Mouse (Mus musculus) kidney, adult 10 weeks (tissue): ENCODE data around the gene Gm12355. TPM values are rescaled to one million over a fixed set of nuclear protein-coding genes. Genes with fewer than 3 reads are reported as not detected.

ENCODE experiments used
- polyA plus RNA-seq: library from polyadenylated mRNA; stranded (reverse); fragments of 350-450 nt; fragmentation: Illumina TruSeq; extraction: RNeasy Lipid Tissue Mini Kit (QIAGEN cat#74804); gene quantifications from one replicate; pipeline ENCODE4 v1.2.3, GENCODE M21; 2014; ENCODE audit warnings: low read depth, low replicate concordance

Gm12355 gene
- not detected for polyA plus RNA-seq

GRCm38 (mm10) chr11:98625611-98626410, at the start of gene Gm12355, which contains the start of gene Gsdma3:
Gene Gm12355 (minus strand): TSS chr11:98625661.
Gene Gsdma3 (plus strand): TSS chr11:98626360.

DNA sequence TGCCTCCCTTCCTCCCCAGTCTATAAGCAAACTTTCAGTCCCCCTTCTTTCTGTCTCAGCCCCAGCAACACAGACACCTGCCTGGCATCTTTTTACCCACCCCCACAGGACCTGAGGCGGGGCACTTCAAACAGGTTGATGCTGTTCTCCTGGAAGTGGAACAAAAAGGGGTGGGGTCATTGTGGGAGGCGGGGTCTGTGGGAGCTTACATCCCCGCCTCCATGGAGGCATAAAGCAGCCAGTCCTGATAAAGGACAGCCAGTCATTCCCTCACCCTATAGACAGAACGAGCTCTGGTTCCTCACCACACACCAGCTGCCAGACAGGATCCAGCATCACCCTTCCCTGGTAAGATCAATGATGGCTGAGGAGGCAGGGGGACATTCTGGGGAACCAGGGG, 38.6 kb upstream of the Gm12355 start, which contains the start of gene Gsdma:
Gsdma (plus strand) TSS at position 261 of the 400 bp plus-strand sequence.

DNA sequence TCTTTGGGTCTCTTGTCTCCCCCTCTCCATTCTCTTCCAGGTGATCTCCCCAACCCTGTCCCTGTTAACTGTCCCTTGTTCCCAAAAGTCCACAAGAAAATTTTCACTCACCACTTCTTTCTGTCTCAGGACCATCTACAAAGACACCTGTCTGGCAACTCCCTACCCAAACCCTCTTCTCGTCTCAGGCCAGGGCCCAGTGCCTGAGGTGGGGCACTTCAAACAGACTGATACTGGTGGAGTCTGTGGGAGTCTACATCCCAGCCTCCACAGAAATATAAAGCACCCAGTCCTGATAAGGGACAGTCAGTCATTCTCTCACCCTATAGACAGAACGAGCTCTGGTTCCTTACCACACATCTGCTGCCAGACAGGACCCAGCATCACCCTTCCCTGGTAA, 21.0 kb upstream of the Gm12355 start, which contains the start of gene Gsdma2:
Gsdma2 (plus strand) TSS at position 301 of the 400 bp plus-strand sequence.

GRCm38 (mm10) chr11:98597991-98598390, 27.5 kb downstream of the Gm12355 start, which contains the start of gene Lrrc3c:
Gene Lrrc3c (plus strand): TSS chr11:98598291.

GRCm38 (mm10) chr11:98586892-98587563, 38.4 kb downstream of the Gm12355 start, which contains the start of gene Ormdl3:
Gene Ormdl3 (minus strand): TSS chr11:98587368.

Other genes starting within 250 kb of the Gm12355 start
- not detected for gene Tcap, start 241.8 kb downstream of the Gm12355 start, polyA plus RNA-seq
- not detected for gene Pnmt, start 239.2 kb downstream of the Gm12355 start, polyA plus RNA-seq
- 0.28 TPM for gene Pgap3, start 225.2 kb downstream of the Gm12355 start, polyA plus RNA-seq
- gene Erbb2, start 213.2 kb downstream of the Gm12355 start, polyA plus RNA-seq, result 1.3 TPM
- gene Mien1, start 186.7 kb downstream of the Gm12355 start, polyA plus RNA-seq, result 101 TPM
- 5.3 TPM for gene Grb7, start 179.3 kb downstream of the Gm12355 start, polyA plus RNA-seq
- not detected for gene Ikzf3, start 79.6 kb downstream of the Gm12355 start, polyA plus RNA-seq
- 0.49 TPM for gene Zpbp2, start 74.6 kb downstream of the Gm12355 start, polyA plus RNA-seq
- gene Ormdl3, start 38.3 kb downstream of the Gm12355 start, polyA plus RNA-seq, result 3.5 TPM
- not detected for gene Lrrc3c, start 27.4 kb downstream of the Gm12355 start, polyA plus RNA-seq
- gene Gsdma3, start 699 bp upstream of the Gm12355 start, polyA plus RNA-seq, result not detected
- not detected for gene Gsdma2, start 21.1 kb upstream of the Gm12355 start, polyA plus RNA-seq
- gene Gsdma, start 38.7 kb upstream of the Gm12355 start, polyA plus RNA-seq, result not detected
- gene Psmd3, start 56.9 kb upstream of the Gm12355 start, polyA plus RNA-seq, result 16.5 TPM
- gene Csf3, start 75.6 kb upstream of the Gm12355 start, polyA plus RNA-seq, result not detected
- 3.1 TPM for gene Med24, start 103.8 kb upstream of the Gm12355 start, polyA plus RNA-seq
- gene Thra, start 115.0 kb upstream of the Gm12355 start, polyA plus RNA-seq, result 6.5 TPM
- 0.93 TPM for gene Nr1d1, start 149.7 kb upstream of the Gm12355 start, polyA plus RNA-seq
- 52.8 TPM for gene Msl1, start 169.9 kb upstream of the Gm12355 start, polyA plus RNA-seq
- 12.8 TPM for gene Casc3, start 179.2 kb upstream of the Gm12355 start, polyA plus RNA-seq
- gene Rapgefl1, start 211.1 kb upstream of the Gm12355 start, polyA plus RNA-seq, result 1.0 TPM
- gene Wipf2, start 238.0 kb upstream of the Gm12355 start, polyA plus RNA-seq, result 8.2 TPM